Mouse (Mus musculus): ENCODE data around the gene Hnrnpa3.

- TF ChIP-seq POLR2A (IDR thresholded peaks at IDR 0.05; ENCODE audit: borderline replicate concordance, extremely low read depth, low read depth, low read length) (no peak), CTCF (IDR thresholded peaks at IDR 0.05; ENCODE audit: insufficient read depth, low read length) (no peak)
These were observed 47.8 kb upstream of the Hnrnpa3 start for GRCm38 (mm10) chr2:75611041-75611805.

All from lung, adult 2 months (tissue).